In genomic region chr5:107814651-107815050, GRCm38 (mm10) we compare ENCODE assay signal across 29 mouse cellular contexts. TPM values are rescaled to one million over a fixed set of nuclear protein-coding genes. Genes with fewer than 3 reads are reported as not detected.
"Had no signal": no experiment of that assay in that cellular context is flagged by ENCODE, and none has a peak within 500 bp of the region (broad histone marks: within the 10 kb centered on the region; RNA-seq: fewer than 3 reads in every experiment).

No protein-coding gene starts in this region.

- H3K9me3 ChIP-seq: kidney, embryonic 15.5 days; limb, embryonic 10.5 days; limb, embryonic 13.5 days; liver, embryonic 12.5 days; liver, embryonic 15.5 days; lung, embryonic 15.5 days; megakaryocyte, embryonic 14.5 days; midbrain, embryonic 10.5 days; midbrain, embryonic 13.5 days; neural tube, embryonic 13.5 days; stomach, embryonic 15.5 days had no signal

- ATAC-seq: liver, embryonic 12.5 days; midbrain, embryonic 13.5 days; midbrain, embryonic 16.5 days had no signal

- H3K4me1 ChIP-seq: kidney, embryonic 15.5 days; limb, embryonic 10.5 days; limb, embryonic 13.5 days; liver, embryonic 12.5 days; liver, embryonic 15.5 days; lung, embryonic 15.5 days; megakaryocyte, embryonic 14.5 days; midbrain, embryonic 10.5 days; midbrain, embryonic 13.5 days; neural tube, embryonic 13.5 days; stomach, embryonic 15.5 days had no signal

- H3K9ac ChIP-seq: kidney, embryonic 15.5 days; limb, embryonic 13.5 days; liver, embryonic 12.5 days; liver, embryonic 15.5 days; lung, embryonic 15.5 days; midbrain, embryonic 13.5 days; neural tube, embryonic 13.5 days; stomach, embryonic 15.5 days had no signal

- H3K27ac ChIP-seq: kidney, embryonic 15.5 days; limb, embryonic 10.5 days; limb, embryonic 13.5 days; liver, embryonic 12.5 days; liver, embryonic 15.5 days; lung, embryonic 15.5 days; midbrain, embryonic 10.5 days; midbrain, embryonic 13.5 days; neural tube, embryonic 13.5 days; stomach, embryonic 15.5 days had no signal

- H3K27me3 ChIP-seq: kidney, embryonic 15.5 days; limb, embryonic 13.5 days; liver, embryonic 12.5 days; liver, embryonic 15.5 days; lung, embryonic 15.5 days; midbrain, embryonic 13.5 days; neural tube, embryonic 13.5 days; stomach, embryonic 15.5 days had no signal

- H3K4me2 ChIP-seq: kidney, embryonic 15.5 days; limb, embryonic 13.5 days; liver, embryonic 12.5 days; liver, embryonic 15.5 days; lung, embryonic 15.5 days; midbrain, embryonic 13.5 days; neural tube, embryonic 13.5 days; stomach, embryonic 15.5 days had no signal

- H3K4me3 ChIP-seq: kidney, embryonic 15.5 days; limb, embryonic 10.5 days; limb, embryonic 13.5 days; liver, embryonic 12.5 days; liver, embryonic 15.5 days; lung, embryonic 15.5 days; megakaryocyte, embryonic 14.5 days; midbrain, embryonic 10.5 days; midbrain, embryonic 13.5 days; myocyte; neural tube, embryonic 13.5 days; stomach, embryonic 15.5 days had no signal

- DNase-seq: kidney, postnatal 10 days; kidney, postnatal 36 days; liver; lung, adult 18-20 months; lung, postnatal 10 days; lung, postnatal 36 days; retina, postnatal 1 day; right cerebral cortex, postnatal 25 days; spleen, adult 18-20 months; thymus, adult 2 months; thymus, postnatal 14 days; thymus, postnatal 4 days had no signal

RNA-seq across cellular contexts. Expression of gene Ube2d2b, which starts 15.2 kb away (rescaled TPM):
- total RNA-seq: layer of hippocampus, postnatal 14 days; left cerebral cortex, postnatal 25 days; monocyte, adult 5-6 weeks; neutrophil, adult 5-6 weeks had no signal
- polyA plus RNA-seq: neural tube, embryonic 13.5 days had no signal
